Mouse (Mus musculus): ENCODE results near the gene Mycl. TPM values are rescaled to one million over a fixed set of nuclear protein-coding genes. Genes with fewer than 3 reads are reported as not detected.
"Not testable (repeated sequence)": the region's sequence is repeated elsewhere in the genome, so short reads cannot be mapped to it uniquely, and the experiment has no call there.

Gene Mycl
- total RNA-seq, 2 experiments from 2014 or later: 2.6 to 3.3 TPM

- ATAC-seq (ENCODE audit: poor library complexity, severe bottlenecking): no peak
Measured at GRCm38 (mm10) chr4:122980684-122981083, 14.8 kb upstream of the Mycl start.

DNA sequence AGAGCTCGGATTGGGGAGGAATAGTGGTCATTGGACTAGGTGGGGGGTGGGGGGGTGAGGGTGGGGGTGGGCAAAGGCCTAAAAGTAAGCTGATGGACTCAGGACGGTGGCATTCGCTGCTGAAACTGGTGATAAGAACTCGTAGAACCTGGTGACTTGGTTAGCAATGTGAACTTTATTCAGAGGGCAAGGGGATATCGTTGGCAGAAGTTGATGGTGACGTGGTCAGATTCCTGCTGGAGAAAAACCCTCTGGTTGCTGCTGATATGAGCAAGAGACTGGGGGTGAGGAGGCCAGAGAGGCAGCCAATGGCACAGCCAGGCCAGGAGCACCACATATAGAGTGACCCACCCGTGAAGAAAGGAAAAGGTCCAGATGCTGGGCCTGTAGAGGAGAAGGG, 14.2 kb upstream of the Mycl start:
- ATAC-seq (ENCODE audit: poor library complexity, severe bottlenecking): no peak

DNA sequence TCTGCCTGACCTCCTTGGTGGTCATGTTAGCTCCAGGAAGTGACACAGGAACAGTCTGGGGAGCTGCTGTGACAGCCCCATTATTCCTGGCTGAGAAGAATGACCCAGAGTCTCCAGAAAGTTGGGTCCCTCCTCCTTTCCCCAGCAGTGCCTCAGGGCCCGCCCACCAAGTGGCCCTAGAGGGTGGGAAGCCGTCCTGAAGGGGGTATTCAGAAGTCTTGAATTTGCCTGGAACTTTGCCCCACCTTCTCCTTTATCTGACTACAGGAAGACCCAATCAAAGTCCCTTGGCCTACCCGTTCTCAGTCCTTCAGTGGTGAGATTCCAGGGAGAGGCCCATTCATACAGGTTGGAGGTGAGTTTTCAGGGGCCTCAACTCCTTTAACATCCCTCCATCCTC, 13.5 kb upstream of the Mycl start:
- no peak for ATAC-seq (ENCODE audit: poor library complexity, severe bottlenecking)

GRCm38 (mm10) chr4:122982537-122982936, 12.9 kb upstream of the Mycl start:
- ATAC-seq (ENCODE audit: poor library complexity, severe bottlenecking): peak; percentile 36

DNA sequence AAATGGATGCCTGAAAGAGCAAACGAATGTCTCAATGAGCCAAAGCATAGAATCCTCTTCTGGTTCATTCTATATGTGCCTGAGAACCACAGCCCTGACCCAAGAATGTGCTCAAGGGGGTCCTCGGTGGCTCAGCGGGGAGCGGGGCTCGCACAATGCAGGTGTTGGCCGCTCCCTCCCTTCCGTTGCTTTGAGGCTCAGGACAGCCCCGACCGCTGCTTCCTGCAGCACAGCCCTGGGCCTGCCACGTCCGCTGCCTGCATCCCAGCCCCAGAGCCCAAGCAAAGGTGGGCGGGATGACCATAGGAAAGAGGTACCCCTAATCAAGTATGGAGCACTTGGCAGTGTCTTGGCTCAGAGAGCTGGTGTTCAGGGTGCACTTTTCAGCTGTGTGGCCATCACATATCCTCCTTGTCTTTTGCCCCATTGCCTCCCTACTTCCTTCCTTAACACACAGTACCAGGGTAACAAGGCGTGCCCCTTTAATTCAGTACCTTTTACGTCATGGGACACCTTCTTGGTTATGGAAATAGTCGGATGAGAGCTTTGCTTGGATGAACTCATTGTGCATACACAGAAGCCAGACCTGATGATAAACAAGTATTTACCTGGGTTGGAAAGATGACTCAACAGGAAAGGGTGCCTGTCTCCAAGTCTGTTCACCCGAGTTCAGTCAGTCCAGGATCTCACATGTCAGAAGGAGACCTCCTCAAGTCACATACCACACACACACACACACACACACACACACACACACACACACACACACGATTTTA, 11.8 kb upstream of the Mycl start:
- ATAC-seq (ENCODE audit: poor library complexity, severe bottlenecking): peak; percentile 57

GRCm38 (mm10) chr4:122985110-122985509, 10.3 kb upstream of the Mycl start:
- peak; percentile 89 for ATAC-seq (ENCODE audit: poor library complexity, severe bottlenecking)

GRCm38 (mm10) chr4:122987421-122987820, 8.0 kb upstream of the Mycl start:
- no peak for ATAC-seq (ENCODE audit: poor library complexity, severe bottlenecking)

GRCm38 (mm10) chr4:122988004-122988403, 7.4 kb upstream of the Mycl start:
- ATAC-seq (ENCODE audit: poor library complexity, severe bottlenecking): not testable (repeated sequence)

DNA sequence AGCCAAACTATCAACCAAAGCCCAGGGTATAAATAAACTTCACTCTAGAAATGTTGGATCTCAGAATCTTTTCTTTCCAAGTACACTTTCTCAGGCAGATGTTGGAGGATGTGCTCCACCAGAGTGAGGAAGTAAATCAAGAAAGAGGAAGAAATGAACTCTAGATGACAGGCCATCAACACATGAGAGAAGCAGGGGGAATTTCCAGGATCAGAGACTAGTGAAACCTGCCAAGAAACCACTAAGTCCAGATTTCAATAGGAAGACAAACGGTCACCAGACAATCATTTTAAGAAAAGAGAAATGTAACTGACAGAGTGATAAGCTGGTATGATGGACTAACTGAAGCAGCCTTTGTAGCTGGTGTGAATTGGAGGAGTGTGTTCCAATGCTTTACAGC, 4.3 kb upstream of the Mycl start:
- peak; percentile 73 for ATAC-seq (ENCODE audit: poor library complexity, severe bottlenecking)

GRCm38 (mm10) chr4:122992276-122992675, 3.2 kb upstream of the Mycl start:
- no peak for ATAC-seq (ENCODE audit: poor library complexity, severe bottlenecking)

DNA sequence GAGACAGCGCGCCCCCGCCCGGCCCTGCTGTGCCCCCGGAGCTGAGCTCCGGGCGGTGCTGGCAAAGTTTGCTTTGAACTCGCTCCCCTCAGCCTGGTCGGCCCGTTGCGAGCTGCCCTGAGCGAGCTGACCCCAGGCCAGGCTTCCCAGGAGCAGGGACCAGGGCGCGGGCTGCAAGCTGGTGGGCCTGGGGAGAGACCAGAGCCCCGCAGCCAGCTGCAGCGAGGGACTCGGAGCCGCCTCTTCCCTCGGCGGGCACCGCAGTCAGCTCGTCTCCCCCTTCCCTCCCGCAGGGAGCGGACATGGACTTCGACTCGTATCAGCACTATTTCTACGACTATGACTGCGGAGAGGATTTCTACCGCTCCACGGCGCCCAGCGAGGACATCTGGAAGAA, 767 bp downstream of the Mycl start:
- ATAC-seq (ENCODE audit: poor library complexity, severe bottlenecking): 0 out of 2 replicates have a peak, but pooled peaks have one; percentile 13

- ATAC-seq (ENCODE audit: poor library complexity, severe bottlenecking): peak; percentile 57
Measured at GRCm38 (mm10) chr4:122996618-122997381, 1.3 kb downstream of the Mycl start.

GRCm38 (mm10) chr4:122998537-122999262, 3.2 kb downstream of the Mycl start:
- no peak for ATAC-seq (ENCODE audit: poor library complexity, severe bottlenecking)

GRCm38 (mm10) chr4:122999263-122999691, 3.8 kb downstream of the Mycl start:
- no peak for ATAC-seq (ENCODE audit: poor library complexity, severe bottlenecking)

- no peak for ATAC-seq (ENCODE audit: poor library complexity, severe bottlenecking)
Measured at GRCm38 (mm10) chr4:123000130-123000529, 4.7 kb downstream of the Mycl start.

- ATAC-seq (ENCODE audit: poor library complexity, severe bottlenecking): no peak
Measured at GRCm38 (mm10) chr4:123000617-123001342, 5.3 kb downstream of the Mycl start.

DNA sequence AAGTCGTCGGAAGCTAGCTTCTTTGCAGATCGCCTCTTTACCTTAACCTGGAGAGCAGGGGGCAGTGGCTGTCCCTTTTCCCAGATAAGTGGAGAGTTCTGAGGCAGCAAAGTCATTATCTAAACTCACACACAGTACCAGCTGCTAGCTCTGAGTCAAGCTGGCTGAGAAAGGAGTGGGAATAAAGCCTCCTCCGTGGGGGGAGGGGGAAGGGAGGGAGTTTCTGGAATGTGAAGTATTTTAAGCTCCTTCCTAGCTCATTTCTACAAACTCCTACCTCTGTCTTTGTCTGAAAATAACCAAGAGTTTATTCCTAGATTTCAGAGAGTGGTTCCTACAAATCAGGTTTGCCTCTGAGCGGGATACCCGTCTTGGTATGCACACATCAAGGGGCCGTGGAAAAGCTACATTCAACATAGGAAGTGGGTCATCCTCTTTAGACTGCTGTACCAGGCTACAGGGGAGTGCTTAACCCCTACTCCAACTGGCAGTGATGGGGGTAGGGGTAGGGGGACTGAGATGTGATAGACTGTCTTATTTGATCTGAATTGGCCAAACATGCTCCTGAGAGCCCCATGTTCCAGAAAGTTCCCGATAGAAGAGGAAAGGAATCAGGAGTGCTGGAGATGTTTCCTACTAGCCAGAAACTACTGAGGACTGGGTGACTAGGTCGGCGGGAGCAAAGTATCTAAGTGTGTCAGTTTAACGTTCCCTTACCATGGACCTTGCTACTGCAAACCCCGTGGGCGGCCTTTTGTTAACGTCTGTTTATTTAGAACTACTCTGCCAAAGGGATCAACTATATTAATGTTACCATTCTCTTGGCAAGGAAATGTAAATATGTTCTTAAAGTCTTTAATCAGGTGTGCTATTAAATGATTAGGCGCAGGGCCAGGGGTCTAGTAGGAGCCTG, 9.9 kb downstream of the Mycl start:
- ATAC-seq (ENCODE audit: poor library complexity, severe bottlenecking): no peak

- not testable (repeated sequence) for ATAC-seq (ENCODE audit: poor library complexity, severe bottlenecking)
Measured at GRCm38 (mm10) chr4:123012501-123012900, 17.0 kb downstream of the Mycl start.

DNA sequence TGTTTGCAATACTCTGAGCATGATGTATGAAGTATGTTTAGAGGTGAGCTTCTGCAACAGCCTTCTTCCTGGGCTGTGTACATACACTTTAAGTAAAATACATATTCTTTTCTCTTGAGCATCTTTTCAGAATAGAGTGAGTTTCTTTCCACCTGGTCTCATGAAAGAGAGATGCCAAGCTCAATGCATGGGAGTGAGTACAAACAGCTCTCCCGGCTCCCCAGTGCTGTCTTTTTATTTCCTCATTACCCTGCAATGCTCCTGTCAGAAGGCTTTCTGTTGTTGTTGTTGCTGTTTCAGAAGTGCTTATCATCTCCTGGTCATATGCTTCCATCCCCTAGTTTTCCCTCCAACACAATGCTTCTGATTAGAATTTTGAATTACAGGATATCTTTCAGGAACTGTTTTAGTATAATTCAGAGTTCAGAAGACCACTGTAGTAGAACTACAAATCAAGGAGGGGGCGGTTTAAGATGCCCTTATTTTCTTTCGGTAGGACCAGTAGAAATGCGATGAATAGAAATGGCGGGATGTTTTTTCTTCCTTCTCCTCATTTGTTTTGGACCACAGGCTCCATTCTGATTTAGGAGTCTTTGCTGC, 18.0 kb downstream of the Mycl start:
- no peak for ATAC-seq (ENCODE audit: poor library complexity, severe bottlenecking)

All from megakaryocyte, adult 5-6 weeks (primary cell).